Mouse (Mus musculus): ENCODE measurements around the gene Pik3ap1.

GRCm38 (mm10) chr19:41259256-41259655 is 125.6 kb downstream of the Pik3ap1 start:
- TF ChIP-seq CTCF (conservative IDR thresholded peaks at IDR 0.05; ENCODE audit: low read length) (no peak), NANOG (IDR thresholded peaks at IDR 0.05; ENCODE audit: borderline replicate concordance, low read length) (no peak), POU5F1 (IDR thresholded peaks at IDR 0.05; ENCODE audit: borderline replicate concordance, low read length) (no peak)
